In the genomic region with DNA sequence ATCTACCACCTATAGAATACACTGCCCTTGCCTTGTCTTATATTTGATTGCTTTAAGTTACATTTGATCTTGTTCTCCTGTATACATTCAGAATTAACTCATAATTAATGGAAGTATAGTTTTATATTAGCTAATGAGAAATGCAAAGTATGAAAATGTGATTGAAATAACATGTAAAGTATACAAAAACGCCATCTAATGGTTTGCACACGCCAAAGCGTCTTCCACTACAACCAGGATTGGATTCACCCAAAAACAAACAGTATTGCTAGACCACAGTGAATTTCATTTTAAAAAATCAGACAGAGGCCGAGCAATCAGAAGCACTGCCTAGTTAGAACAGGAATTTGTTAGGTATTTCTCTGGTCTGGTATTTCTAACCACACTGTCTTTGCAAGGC, we compare ENCODE assay signal across 30 mouse cellular contexts. TPM values are rescaled to one million over a fixed set of nuclear protein-coding genes. Genes with fewer than 3 reads are reported as not detected.
A peak's percentile ranks its signal among the peaks of the same experiment; 100 is the strongest.
DNase-seq lines count a peak whose midpoint lies in the region; ATAC-seq and TF ChIP-seq lines count a peak whose summit lies in the region.
"Had no signal": no experiment of that assay in that cellular context is flagged by ENCODE, and none has a peak within 500 bp of the region (broad histone marks: within the 10 kb centered on the region; RNA-seq: fewer than 3 reads in every experiment).

No protein-coding gene starts in this region.

- TF ChIP-seq CTCF in forebrain, postnatal 0 days (IDR thresholded peaks at IDR 0.05; ENCODE audit: low read depth) = peak; percentile 56
- peak; percentile 24; the same call in 1 of the 2 replicates for TF ChIP-seq CTCF in intestine, postnatal 0 days (IDR thresholded peaks at IDR 0.05; ENCODE audit: low read depth)

- no peak overlapping the region for H3K9ac ChIP-seq in forebrain, postnatal 0 days
- H3K9ac ChIP-seq in forebrain, embryonic 11.5 days (ENCODE audit: low read length) = no peak overlapping the region
- no peak overlapping the region for H3K9ac ChIP-seq in intestine, postnatal 0 days (ENCODE audit: low read depth, low read length)
- H3K9ac ChIP-seq in intestine, embryonic 15.5 days = no peak overlapping the region
- H3K9ac ChIP-seq in midbrain, embryonic 14.5 days (replicated peaks; ENCODE audit: low read length) = no peak overlapping the region
- H3K9ac ChIP-seq in midbrain, embryonic 16.5 days (ENCODE audit: low read depth, low read length) = no peak overlapping the region
- H3K9ac ChIP-seq: heart, embryonic 13.5 days; kidney, embryonic 15.5 days; limb, embryonic 13.5 days; midbrain, embryonic 13.5 days had no signal

- 78% methylated on average over 4 of the region's 4 CpGs for WGBS in forebrain, postnatal 0 days
- 83% methylated on average over 4 of the region's 4 CpGs for WGBS in forebrain, embryonic 11.5 days
- 82% methylated on average over 4 of the region's 4 CpGs for WGBS in intestine, postnatal 0 days
- WGBS in intestine, embryonic 15.5 days = 84% methylated on average over 4 of the region's 4 CpGs
- WGBS in midbrain, embryonic 14.5 days = 85% methylated on average over 4 of the region's 4 CpGs
- WGBS in midbrain, embryonic 16.5 days = 81% methylated on average over 4 of the region's 4 CpGs

- no peak overlapping the region for H3K4me2 ChIP-seq in forebrain, postnatal 0 days (ENCODE audit: low read depth)
- no peak overlapping the region for H3K4me2 ChIP-seq in forebrain, embryonic 11.5 days (ENCODE audit: low read depth, low read length, severe bottlenecking)
- H3K4me2 ChIP-seq in intestine, postnatal 0 days (replicated peaks; ENCODE audit: low read depth) = no peak overlapping the region
- H3K4me2 ChIP-seq in intestine, embryonic 15.5 days (replicated peaks) = no peak overlapping the region
- H3K4me2 ChIP-seq in midbrain, embryonic 14.5 days (ENCODE audit: low read length) = no peak overlapping the region
- H3K4me2 ChIP-seq in midbrain, embryonic 16.5 days (ENCODE audit: low read length) = no peak overlapping the region
- H3K4me2 ChIP-seq: heart, embryonic 13.5 days; kidney, embryonic 15.5 days; limb, embryonic 13.5 days; liver, embryonic 11.5 days; midbrain, embryonic 13.5 days had no signal

- no peak for ATAC-seq in forebrain, postnatal 0 days
- no peak for ATAC-seq in forebrain, embryonic 11.5 days (replicated peaks; ENCODE audit: low FRiP score)
- ATAC-seq in intestine, postnatal 0 days = no peak
- no peak for ATAC-seq in intestine, embryonic 15.5 days
- ATAC-seq in midbrain, embryonic 14.5 days (ENCODE audit: low FRiP score, low TSS enrichment) = no peak
- no peak for ATAC-seq in midbrain, embryonic 16.5 days
- ATAC-seq: forebrain, embryonic 14.5 days; midbrain, embryonic 13.5 days had no signal

- H3K27ac ChIP-seq in forebrain, postnatal 0 days (ENCODE audit: low read depth, low read length) = no peak overlapping the region
- H3K27ac ChIP-seq in forebrain, embryonic 11.5 days (ENCODE audit: low read depth, low read length) = no peak overlapping the region
- H3K27ac ChIP-seq in intestine, postnatal 0 days (ENCODE audit: low read depth, low read length) = no peak overlapping the region
- H3K27ac ChIP-seq in intestine, embryonic 15.5 days = no peak overlapping the region
- no peak overlapping the region for H3K27ac ChIP-seq in midbrain, embryonic 14.5 days (replicated peaks; ENCODE audit: low read depth, low read length)
- H3K27ac ChIP-seq in midbrain, embryonic 16.5 days (ENCODE audit: low read length) = no peak overlapping the region
- H3K27ac ChIP-seq: heart, embryonic 13.5 days; hindbrain, embryonic 10.5 days; kidney, embryonic 15.5 days; limb, embryonic 13.5 days; midbrain, embryonic 13.5 days had no signal

- no peaks in the 10 kb centered on the region for H3K4me1 ChIP-seq in forebrain, postnatal 0 days (ENCODE audit: insufficient read depth)
- no peaks in the 10 kb centered on the region for H3K4me1 ChIP-seq in forebrain, embryonic 11.5 days (replicated peaks; ENCODE audit: control insufficient read depth, insufficient read depth, low read length)
- no peaks in the 10 kb centered on the region for H3K4me1 ChIP-seq in intestine, postnatal 0 days (replicated peaks; ENCODE audit: control insufficient read depth, insufficient read depth, low read length)
- no peaks in the 10 kb centered on the region for H3K4me1 ChIP-seq in intestine, embryonic 15.5 days (replicated peaks)
- H3K4me1 ChIP-seq in midbrain, embryonic 14.5 days (ENCODE audit: control insufficient read depth, insufficient read depth, low read length) = no peaks in the 10 kb centered on the region
- no peaks in the 10 kb centered on the region for H3K4me1 ChIP-seq in midbrain, embryonic 16.5 days (ENCODE audit: control insufficient read depth, insufficient read depth, low read length)
- H3K4me1 ChIP-seq: hindbrain, embryonic 10.5 days; kidney, embryonic 15.5 days; limb, embryonic 13.5 days; megakaryocyte, embryonic 14.5 days; midbrain, embryonic 13.5 days had no signal

- no peaks in the 10 kb centered on the region for H3K36me3 ChIP-seq in forebrain, postnatal 0 days (ENCODE audit: insufficient read depth)
- no peaks in the 10 kb centered on the region for H3K36me3 ChIP-seq in forebrain, embryonic 11.5 days (ENCODE audit: control insufficient read depth, insufficient read depth, low read length)
- H3K36me3 ChIP-seq in intestine, postnatal 0 days (ENCODE audit: control insufficient read depth, insufficient read depth) = no peaks in the 10 kb centered on the region
- H3K36me3 ChIP-seq in intestine, embryonic 15.5 days = no peaks in the 10 kb centered on the region
- no peaks in the 10 kb centered on the region for H3K36me3 ChIP-seq in midbrain, embryonic 14.5 days (ENCODE audit: control insufficient read depth, insufficient read depth, low read length)
- no peaks in the 10 kb centered on the region for H3K36me3 ChIP-seq in midbrain, embryonic 16.5 days (ENCODE audit: control insufficient read depth, insufficient read depth, low read length)
- H3K36me3 ChIP-seq: heart, embryonic 13.5 days; hindbrain, embryonic 10.5 days; kidney, embryonic 15.5 days; limb, embryonic 13.5 days; midbrain, embryonic 13.5 days had no signal

- no peak overlapping the region for H3K4me3 ChIP-seq in forebrain, postnatal 0 days (ENCODE audit: low read depth, low read length)
- no peak overlapping the region for H3K4me3 ChIP-seq in forebrain, embryonic 11.5 days (ENCODE audit: low read depth, low read length)
- no peak overlapping the region for H3K4me3 ChIP-seq in intestine, postnatal 0 days (ENCODE audit: low read depth, low read length)
- no peak overlapping the region for H3K4me3 ChIP-seq in intestine, embryonic 15.5 days (replicated peaks)
- H3K4me3 ChIP-seq in midbrain, embryonic 14.5 days (replicated peaks; ENCODE audit: low read depth, low read length) = no peak overlapping the region
- no peak overlapping the region for H3K4me3 ChIP-seq in midbrain, embryonic 16.5 days (ENCODE audit: low read depth, low read length)
- H3K4me3 ChIP-seq: heart, embryonic 13.5 days; hindbrain, embryonic 10.5 days; kidney, embryonic 15.5 days; limb, embryonic 13.5 days; megakaryocyte, embryonic 14.5 days; midbrain, embryonic 13.5 days had no signal

- no peaks in the 10 kb centered on the region for H3K9me3 ChIP-seq in forebrain, postnatal 0 days (ENCODE audit: low read length)
- no peaks in the 10 kb centered on the region for H3K9me3 ChIP-seq in forebrain, embryonic 11.5 days (ENCODE audit: control insufficient read depth, low read length)
- no peaks in the 10 kb centered on the region for H3K9me3 ChIP-seq in intestine, postnatal 0 days (ENCODE audit: control insufficient read depth)
- no peaks in the 10 kb centered on the region for H3K9me3 ChIP-seq in intestine, embryonic 15.5 days
- H3K9me3 ChIP-seq in midbrain, embryonic 14.5 days (ENCODE audit: control insufficient read depth, low read length) = no peaks in the 10 kb centered on the region
- H3K9me3 ChIP-seq in midbrain, embryonic 16.5 days (replicated peaks; ENCODE audit: control insufficient read depth, low read length, poor library complexity, severe bottlenecking) = no peaks in the 10 kb centered on the region
- H3K9me3 ChIP-seq: heart, embryonic 13.5 days; hindbrain, embryonic 10.5 days; kidney, embryonic 15.5 days; limb, embryonic 13.5 days; megakaryocyte, embryonic 14.5 days; midbrain, embryonic 13.5 days had no signal

- peak; percentile 39 for DNase-seq in forebrain, postnatal 0 days
- DNase-seq in forebrain, embryonic 11.5 days (ENCODE audit: low spot score) = no peak
- DNase-seq in midbrain, embryonic 14.5 days = peak; percentile 45
- no peak for DNase-seq in Muller cell, postnatal 12 days (ENCODE audit: inconsistent ontology term)
- no peak for DNase-seq in retina, postnatal 1 day
- DNase-seq: adrenal gland, postnatal 25 days; cerebellum, adult 8-10 months; cerebellum, postnatal 25 days; gastrocnemius, postnatal 25 days; heart, postnatal 14 days; kidney, adult 18-20 months; kidney, postnatal 4 days; layer of hippocampus, adult 9-11 months; lung, postnatal 4 days; right cerebral cortex, adult 18-20 months; spleen, adult 18-20 months; thymus, adult 2 months; thymus, postnatal 36 days had no signal

- no peaks in the 10 kb centered on the region for H3K27me3 ChIP-seq in forebrain, postnatal 0 days (ENCODE audit: insufficient read depth, low read length)
- no peaks in the 10 kb centered on the region for H3K27me3 ChIP-seq in forebrain, embryonic 11.5 days (ENCODE audit: control insufficient read depth, insufficient read depth, low read length)
- H3K27me3 ChIP-seq in intestine, postnatal 0 days (replicated peaks; ENCODE audit: control insufficient read depth, insufficient read depth, low read length) = no peaks in the 10 kb centered on the region
- H3K27me3 ChIP-seq in intestine, embryonic 15.5 days (replicated peaks) = no peaks in the 10 kb centered on the region
- H3K27me3 ChIP-seq in midbrain, embryonic 14.5 days (ENCODE audit: control insufficient read depth, insufficient read depth, low read length) = no peaks in the 10 kb centered on the region
- H3K27me3 ChIP-seq in midbrain, embryonic 16.5 days (ENCODE audit: control insufficient read depth, insufficient read depth, low read depth, low read length) = no peaks in the 10 kb centered on the region
- H3K27me3 ChIP-seq: CH12.LX; heart, embryonic 13.5 days; kidney, embryonic 15.5 days; limb, embryonic 13.5 days; midbrain, embryonic 13.5 days had no signal

RNA-seq across cellular contexts. Expression of a gene that starts 31.6 kb away (rescaled TPM):
- total RNA-seq in forebrain, postnatal 0 days (2014; rRNA removed) = 6.3 and 8.1 TPM in 2 replicates
- 5.0 and 6.3 TPM in 2 replicates for polyA plus RNA-seq in forebrain, postnatal 0 days (2015; fragmentation: Nextera tagmentation; extraction: Ambion mirVana)
- polyA plus RNA-seq in forebrain, embryonic 11.5 days (2014; fragmentation: Nextera tagmentation; extraction: Ambion mirVana) = 3.7 and 4.2 TPM in 2 replicates
- 4.4 and 4.6 TPM in 2 replicates for polyA plus RNA-seq in intestine, postnatal 0 days (2015; fragmentation: Nextera tagmentation; extraction: Ambion mirVana)
- 5.8 and 6.4 TPM in 2 replicates for polyA plus RNA-seq in intestine, embryonic 15.5 days (2015; fragmentation: Nextera tagmentation; extraction: Ambion mirVana)
- polyA plus RNA-seq in midbrain, embryonic 14.5 days (2014; fragmentation: Nextera tagmentation; extraction: Ambion mirVana) = 3.3 and 4.3 TPM in 2 replicates
- 2.8 and 3.1 TPM in 2 replicates for polyA plus RNA-seq in midbrain, embryonic 16.5 days (2015; fragmentation: Nextera tagmentation; extraction: Ambion mirVana)

Comparison
In these comparisons a context has a peak if more than half of its experiments do, and no peak if none do; other contexts are left out.
1. DNase-seq: peak in forebrain, postnatal 0 days (single experiment) and midbrain, embryonic 14.5 days (single experiment); none in forebrain, embryonic 11.5 days (single experiment), Muller cell, postnatal 12 days (single experiment) and retina, postnatal 1 day (single experiment).